Mouse (Mus musculus): ENCODE results near the gene Tbc1d16. TPM values are rescaled to one million over a fixed set of nuclear protein-coding genes. Genes with fewer than 3 reads are reported as not detected.

Gene Tbc1d16
- polyA plus RNA-seq, 1 experiment from 2014 or later = 7.4 TPM

GRCm38 (mm10) chr11:119125929-119126861 lies 102.1 kb downstream of the Tbc1d16 start:
- DNase-seq (ENCODE audit: low spot score) = peak; percentile 92
- H3K4me1 ChIP-seq = peaks cover 71% of the 10 kb centered on the region
- no peaks in the 10 kb centered on the region for H3K9me3 ChIP-seq
- no peaks in the 10 kb centered on the region for H3K36me3 ChIP-seq
- H3K27me3 ChIP-seq (ENCODE audit: insufficient read depth, poor library complexity, severe bottlenecking) = peaks cover 78% of the 10 kb centered on the region
- 32% methylated on average over 23 of the region's 23 CpGs for WGBS
- peak overlapping the region; percentile 32; the same call in 1 of the 2 replicates for H3K4me3 ChIP-seq
- H3K27ac ChIP-seq = peak overlapping the region; percentile 80

DNA sequence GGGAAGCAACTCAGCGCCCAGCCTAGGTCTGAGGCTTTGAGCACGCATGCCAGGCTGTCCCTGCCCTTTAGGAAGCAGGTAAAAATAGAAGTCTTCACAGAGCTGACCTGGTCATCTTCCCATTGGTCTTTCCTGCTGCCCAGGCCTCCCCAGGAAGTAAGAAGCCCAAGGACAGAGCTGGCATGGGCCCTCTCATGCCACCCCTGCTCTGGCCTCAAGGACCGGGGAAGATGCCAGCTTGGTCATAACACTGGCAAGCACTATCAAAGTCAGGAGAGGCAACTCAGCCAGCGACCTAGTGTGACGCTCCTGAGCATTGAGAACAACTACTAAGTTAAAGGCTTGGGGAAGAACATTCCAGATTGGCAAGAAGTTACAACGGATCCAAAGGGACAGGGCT lies 103.8 kb downstream of the Tbc1d16 start:
- no peaks in the 10 kb centered on the region for H3K9me3 ChIP-seq
- H3K27me3 ChIP-seq (ENCODE audit: insufficient read depth, poor library complexity, severe bottlenecking) = peaks cover 64% of the 10 kb centered on the region
- H3K4me1 ChIP-seq = peaks cover 59% of the 10 kb centered on the region
- 82% methylated on average over 6 of the region's 6 CpGs for WGBS
- no peak overlapping the region for H3K4me3 ChIP-seq
- DNase-seq (ENCODE audit: low spot score) = no peak
- no peaks in the 10 kb centered on the region for H3K36me3 ChIP-seq
- H3K27ac ChIP-seq = no peak overlapping the region

DNA sequence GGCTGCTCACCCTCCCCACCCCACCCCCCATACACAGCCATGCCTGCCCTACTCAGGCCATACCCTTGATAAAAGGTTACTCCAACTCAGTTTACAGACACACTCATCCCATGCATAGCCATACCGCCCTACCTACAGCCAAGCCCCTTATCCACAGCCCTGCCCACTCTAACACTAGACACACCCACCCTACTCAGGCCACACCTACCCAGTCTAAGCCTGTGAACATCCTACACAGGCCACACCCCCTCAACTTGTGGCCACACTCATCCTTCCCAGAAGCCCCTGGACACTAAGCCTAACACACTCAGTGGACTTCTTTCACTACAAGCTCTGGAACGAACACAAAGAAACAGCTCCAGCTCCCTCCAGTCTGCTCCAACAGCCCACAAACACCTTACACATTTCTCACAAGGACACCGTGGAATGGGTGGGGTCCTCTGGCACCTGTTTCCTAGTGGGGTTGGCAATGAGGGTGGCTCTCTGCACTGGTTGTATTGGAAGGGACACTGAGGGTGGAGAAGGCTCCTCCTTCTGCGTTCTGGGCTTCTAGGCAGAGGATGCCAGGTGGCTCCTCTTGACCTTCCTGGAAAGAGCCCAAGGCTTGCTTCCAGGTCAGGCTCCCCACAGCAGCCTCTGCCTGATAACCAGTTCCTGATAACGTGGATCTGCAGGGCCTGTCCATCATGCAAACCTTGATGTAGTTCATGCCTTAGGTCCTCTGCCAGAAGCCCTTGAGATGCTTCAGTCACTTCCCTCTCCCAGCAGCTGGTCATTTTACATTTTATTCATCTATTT lies 104.6 kb downstream of the Tbc1d16 start:
- WGBS = 61% methylated on average over 5 of the region's 5 CpGs
- Histone ChIP-seq H3K36me3 (no peaks in the 10 kb centered on the region), H3K27ac (no peak overlapping the region), H3K27me3 (ENCODE audit: insufficient read depth, poor library complexity, severe bottlenecking) (peaks cover 64% of the 10 kb centered on the region), H3K4me1 (peaks cover 57% of the 10 kb centered on the region), H3K9me3 (no peaks in the 10 kb centered on the region), H3K4me3 (no peak overlapping the region)
- DNase-seq (ENCODE audit: low spot score) = no peak

DNA sequence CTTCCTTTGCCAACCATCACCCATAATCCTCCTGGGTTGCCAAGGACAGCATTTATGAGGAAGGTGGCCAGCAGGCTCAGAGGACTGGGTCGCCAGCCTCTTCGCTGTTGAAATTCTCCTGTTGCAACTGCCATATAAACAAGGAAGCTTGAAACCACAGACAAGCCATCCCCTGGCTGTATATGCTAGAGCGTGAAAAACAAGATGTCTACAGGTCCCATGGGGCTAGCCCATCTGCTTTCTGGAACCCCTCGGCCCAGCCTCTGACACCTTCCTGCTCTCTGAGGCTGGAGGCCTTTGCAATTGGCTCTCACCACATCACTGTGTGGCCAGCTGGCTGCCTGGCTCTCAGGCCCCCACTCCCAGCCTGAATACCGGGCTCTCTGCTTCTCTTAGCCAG lies 105.9 kb downstream of the Tbc1d16 start:
- H3K9me3 ChIP-seq = no peaks in the 10 kb centered on the region
- H3K27ac ChIP-seq = no peak overlapping the region
- no peak overlapping the region for H3K4me3 ChIP-seq
- H3K27me3 ChIP-seq (ENCODE audit: insufficient read depth, poor library complexity, severe bottlenecking) = peaks cover 59% of the 10 kb centered on the region
- WGBS = 79% methylated on average over 5 of the region's 5 CpGs
- DNase-seq (ENCODE audit: low spot score) = no peak
- H3K4me1 ChIP-seq = peaks cover 53% of the 10 kb centered on the region
- H3K36me3 ChIP-seq = no peaks in the 10 kb centered on the region

DNA sequence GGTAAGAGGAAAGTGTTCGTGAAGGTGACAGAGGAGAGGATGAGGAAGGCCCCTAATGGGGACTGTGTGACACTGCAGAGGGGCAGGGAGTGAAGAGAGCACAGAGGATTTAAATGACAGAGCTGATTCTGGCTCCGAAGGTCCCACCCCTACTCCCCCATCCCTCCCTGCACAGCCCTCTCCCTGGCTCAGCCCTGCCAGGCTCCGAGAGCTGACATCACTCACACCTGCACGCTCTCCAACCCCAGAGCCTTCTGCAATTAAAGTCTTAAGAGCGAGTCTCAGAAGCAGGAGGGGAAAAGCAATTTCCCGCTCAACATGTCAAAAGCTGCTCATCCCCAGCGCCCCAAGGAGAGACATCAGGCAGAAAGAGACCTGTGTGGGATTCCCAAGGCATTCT lies 109.4 kb downstream of the Tbc1d16 start:
- Histone ChIP-seq H3K27ac (peak overlapping the region; percentile 23), H3K4me1 (peaks cover 27% of the 10 kb centered on the region), H3K27me3 (ENCODE audit: insufficient read depth, poor library complexity, severe bottlenecking) (peaks cover 62% of the 10 kb centered on the region), H3K9me3 (no peaks in the 10 kb centered on the region), H3K4me3 (no peak overlapping the region), H3K36me3 (no peaks in the 10 kb centered on the region)
- WGBS = 19% methylated on average over 7 of the region's 7 CpGs
- DNase-seq (ENCODE audit: low spot score) = no peak

DNA sequence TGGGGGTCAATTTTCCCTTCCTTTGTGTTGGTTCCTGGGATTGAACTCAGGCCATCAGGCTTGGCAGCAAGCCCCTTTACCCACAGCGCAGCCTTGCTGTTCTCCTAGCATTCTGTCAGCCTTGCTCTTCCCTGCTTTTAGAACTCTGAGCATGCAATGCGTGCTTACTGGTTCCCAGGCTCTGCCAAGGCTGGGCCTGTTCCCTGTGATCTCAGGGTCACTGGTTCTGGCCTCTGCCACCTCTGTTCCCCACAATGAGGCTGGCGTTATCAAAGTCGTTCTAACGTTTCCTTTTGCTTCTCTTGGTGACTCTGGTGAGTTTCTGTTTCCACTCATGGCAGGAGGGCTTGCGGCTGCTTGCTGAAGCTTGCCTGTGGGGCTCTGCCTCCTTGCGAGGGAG lies 110.4 kb downstream of the Tbc1d16 start:
- Histone ChIP-seq H3K9me3 (no peaks in the 10 kb centered on the region), H3K36me3 (no peaks in the 10 kb centered on the region), H3K27ac (peak overlapping the region; percentile 17; the same call in 1 of the 2 replicates), H3K27me3 (ENCODE audit: insufficient read depth, poor library complexity, severe bottlenecking) (peaks cover 61% of the 10 kb centered on the region), H3K4me1 (peaks cover 23% of the 10 kb centered on the region), H3K4me3 (no peak overlapping the region)
- 54% methylated on average over 7 of the region's 7 CpGs for WGBS
- no peak for DNase-seq (ENCODE audit: low spot score)

- WGBS = 60% methylated on average over 4 of the region's 4 CpGs
- Histone ChIP-seq H3K4me1 (peaks cover 27% of the 10 kb centered on the region), H3K27ac (peak overlapping the region; percentile 16; the same call in 1 of the 2 replicates), H3K9me3 (no peaks in the 10 kb centered on the region), H3K4me3 (no peak overlapping the region), H3K36me3 (no peaks in the 10 kb centered on the region), H3K27me3 (ENCODE audit: insufficient read depth, poor library complexity, severe bottlenecking) (peaks cover 62% of the 10 kb centered on the region)
- DNase-seq (ENCODE audit: low spot score) = no peak
Observed at GRCm38 (mm10) chr11:119116992-119117391, 111.3 kb downstream of the Tbc1d16 start.

- Histone ChIP-seq H3K9me3 (no peaks in the 10 kb centered on the region), H3K4me3 (no peak overlapping the region), H3K27ac (no peak overlapping the region), H3K4me1 (peaks cover 15% of the 10 kb centered on the region), H3K27me3 (ENCODE audit: insufficient read depth, poor library complexity, severe bottlenecking) (peaks cover 64% of the 10 kb centered on the region), H3K36me3 (no peaks in the 10 kb centered on the region)
- no peak for DNase-seq (ENCODE audit: low spot score)
Observed at GRCm38 (mm10) chr11:119112721-119113120, 115.6 kb downstream of the Tbc1d16 start.

GRCm38 (mm10) chr11:119111345-119111744 lies 117.0 kb downstream of the Tbc1d16 start:
- Histone ChIP-seq H3K36me3 (no peaks in the 10 kb centered on the region), H3K27ac (0 out of 2 replicates have a peak overlapping the region, but pooled peaks have one; percentile 10), H3K4me3 (no peak overlapping the region), H3K27me3 (ENCODE audit: insufficient read depth, poor library complexity, severe bottlenecking) (peaks cover 74% of the 10 kb centered on the region), H3K4me1 (peaks cover 22% of the 10 kb centered on the region), H3K9me3 (no peaks in the 10 kb centered on the region)
- WGBS = 6% methylated on average over 7 of the region's 7 CpGs
- DNase-seq (ENCODE audit: low spot score) = no peak

DNA sequence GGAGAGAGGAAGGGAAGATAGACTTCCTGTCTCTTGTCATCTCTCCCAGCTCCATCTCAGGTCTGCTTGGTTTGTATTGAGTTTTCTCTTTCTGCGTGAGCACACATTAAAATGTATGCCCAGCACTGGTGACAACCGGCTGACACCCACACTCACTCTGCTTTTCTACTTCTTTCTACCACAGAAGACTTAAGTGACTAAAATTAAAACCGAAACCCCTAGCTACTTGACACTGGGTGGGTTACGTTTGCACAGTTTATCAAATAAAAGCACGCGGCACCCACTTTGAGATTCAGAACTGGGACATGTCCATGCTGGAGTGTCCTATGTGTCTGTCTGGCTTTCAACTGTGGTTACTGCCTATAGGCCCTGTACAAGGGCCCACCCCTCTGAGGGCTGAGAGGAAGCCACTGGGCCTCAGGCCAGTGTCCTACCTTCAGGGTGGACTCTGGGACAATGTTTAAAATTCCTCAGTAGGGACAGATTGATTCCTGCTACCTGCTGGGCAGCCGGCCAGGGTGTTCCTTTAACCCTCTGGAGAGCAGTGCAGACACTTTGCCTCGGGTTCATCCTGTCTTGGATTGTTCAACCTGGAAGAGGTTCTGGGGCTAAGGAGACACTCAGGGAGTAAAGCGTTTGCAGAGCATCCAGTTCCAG lies 118.8 kb downstream of the Tbc1d16 start:
- Histone ChIP-seq H3K9me3 (no peaks in the 10 kb centered on the region), H3K27me3 (ENCODE audit: insufficient read depth, poor library complexity, severe bottlenecking) (peaks cover 59% of the 10 kb centered on the region), H3K4me3 (no peak overlapping the region), H3K27ac (no peak overlapping the region), H3K36me3 (no peaks in the 10 kb centered on the region), H3K4me1 (peaks cover 34% of the 10 kb centered on the region)
- no peak for DNase-seq (ENCODE audit: low spot score)
- 74% methylated on average over 9 of the region's 9 CpGs for WGBS

GRCm38 (mm10) chr11:119108573-119109263 lies 119.6 kb downstream of the Tbc1d16 start:
- no peaks in the 10 kb centered on the region for H3K36me3 ChIP-seq
- H3K4me1 ChIP-seq = peaks cover 34% of the 10 kb centered on the region
- DNase-seq (ENCODE audit: low spot score) = no peak
- peaks cover 52% of the 10 kb centered on the region for H3K27me3 ChIP-seq (ENCODE audit: insufficient read depth, poor library complexity, severe bottlenecking)
- no peak overlapping the region for H3K4me3 ChIP-seq
- H3K27ac ChIP-seq = no peak overlapping the region
- 74% methylated on average over 10 of the region's 10 CpGs for WGBS
- no peaks in the 10 kb centered on the region for H3K9me3 ChIP-seq

DNA sequence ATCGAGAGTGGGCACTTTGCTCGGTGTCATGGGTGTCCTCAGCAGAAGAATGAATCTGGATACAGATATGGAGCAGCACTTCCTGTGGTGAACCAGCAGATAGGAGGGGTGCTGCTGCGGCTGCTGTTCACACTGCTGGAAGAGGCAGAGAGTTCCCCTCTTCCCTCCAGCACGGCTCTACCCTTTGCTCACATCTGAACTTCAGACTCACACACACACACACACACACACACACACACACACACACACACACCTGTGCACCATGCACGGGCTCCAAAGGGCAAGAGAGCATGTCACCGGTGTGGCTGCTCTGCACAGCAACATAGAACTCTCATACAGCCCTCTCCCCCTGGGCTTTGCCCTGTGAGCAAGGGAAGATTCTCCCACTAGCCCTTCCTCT lies 122.0 kb downstream of the Tbc1d16 start:
- peak overlapping the region; percentile 81 for H3K27ac ChIP-seq
- peaks cover 29% of the 10 kb centered on the region for H3K4me1 ChIP-seq
- WGBS = 39% methylated on average over 6 of the region's 6 CpGs
- peaks cover 28% of the 10 kb centered on the region for H3K27me3 ChIP-seq (ENCODE audit: insufficient read depth, poor library complexity, severe bottlenecking)
- no peak overlapping the region for H3K4me3 ChIP-seq
- no peaks in the 10 kb centered on the region for H3K36me3 ChIP-seq
- H3K9me3 ChIP-seq = no peaks in the 10 kb centered on the region
- no peak for DNase-seq (ENCODE audit: low spot score)
